Mouse (Mus musculus) heart, adult 2 months (tissue): ENCODE data around the gene Rpe.

Source experiments
- CTCF ChIP-seq: fragments of 200-600 bp; IDR thresholded peaks from 2 replicates; pipeline ENCODE4 v1.8.1; 2022; ENCODE audit warnings: antibody characterized with exemption, mild to moderate bottlenecking, moderate library complexity
- EP300 ChIP-seq: fragments of 200-500 bp; IDR thresholded peaks from 2 replicates; pipeline ENCODE4 v1.6.1; 2011; ENCODE audit warnings: low read depth, low read length, control low read depth; ENCODE audit not compliant: insufficient read depth

DNA sequence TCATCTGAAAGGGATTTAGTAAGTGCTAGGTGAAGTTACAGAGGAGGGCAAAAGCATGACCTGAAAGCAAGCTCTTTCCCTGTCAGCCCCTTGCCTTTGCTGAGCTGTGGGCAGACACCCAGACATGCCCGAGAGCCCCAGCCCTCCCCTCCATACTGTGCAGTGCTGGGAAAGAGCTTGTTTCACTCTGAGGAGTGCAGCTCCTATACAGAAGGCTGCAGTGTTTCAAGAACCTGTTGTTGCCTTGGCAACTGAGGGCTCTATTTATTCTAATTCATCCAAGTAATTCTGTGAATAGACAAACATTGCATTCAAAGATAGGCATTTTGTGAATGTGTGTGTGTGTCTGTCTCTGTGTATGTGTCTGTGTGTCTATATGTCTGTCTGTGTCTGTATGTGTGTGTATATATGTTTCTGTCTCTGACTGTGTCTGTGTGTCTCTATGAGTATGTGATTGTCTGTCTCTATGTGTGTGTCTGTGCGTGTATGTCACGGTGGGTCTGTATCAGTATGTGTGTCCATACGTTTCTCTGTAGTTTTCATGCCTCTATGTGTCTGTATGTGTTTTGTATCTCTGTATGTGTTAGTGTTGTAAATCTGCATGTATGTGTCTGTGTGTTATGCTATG lies 45.4 kb upstream of the Rpe start:
- no peak for TF ChIP-seq CTCF
- no peak for TF ChIP-seq EP300
